Mouse (Mus musculus) lung, postnatal 0 days (tissue): ENCODE measurements around the gene Ly6g6d. TPM values are rescaled to one million over a fixed set of nuclear protein-coding genes. Genes with fewer than 3 reads are reported as not detected.

Experiments used
- ATAC-seq: fragments of 200-750 bp; cut with Nextera tagmentation; 2 replicates; pipeline ENCODE4 v1.8.0; 2017; ENCODE audit warnings: moderate library complexity
- DNase-seq: peaks from one replicate; pipeline ENCODE4 v3.0.0-alpha.2; 2016; ENCODE audit warnings: low spot score
- H3K27ac ChIP-seq: fragments of 300-500 bp; sonication (generic); 2 replicates; pipeline ENCODE4 v1.5.1; 2014; ENCODE audit warnings: antibody characterized with exemption, mild to moderate bottlenecking, low read length, mixed read lengths
- H3K27me3 ChIP-seq: fragments of 300-500 bp; sonication (generic); replicated peaks from 2 replicates; pipeline ENCODE4 v1.6.1; 2014; ENCODE audit warnings: low read length, mixed read lengths; ENCODE audit not compliant: insufficient read depth
- H3K36me3 ChIP-seq: fragments of 300-500 bp; sonication (generic); 2 replicates; pipeline ENCODE4 v1.6.1; 2014; ENCODE audit warnings: low read length, mixed read lengths; ENCODE audit not compliant: insufficient read depth
- H3K4me1 ChIP-seq: fragments of 300-500 bp; sonication (generic); 2 replicates; pipeline ENCODE4 v1.6.1; 2014; ENCODE audit warnings: antibody characterized with exemption, low read depth, low read length, mixed read lengths; ENCODE audit not compliant: insufficient read depth
- H3K4me2 ChIP-seq: fragments of 300-500 bp; sonication (generic); replicated peaks from 2 replicates; pipeline ENCODE4 v1.6.1; 2014; ENCODE audit warnings: low read depth, mild to moderate bottlenecking, low read length, moderate library complexity, mixed read lengths
- H3K4me3 ChIP-seq: fragments of 300-500 bp; sonication (generic); 2 replicates; pipeline ENCODE4 v1.5.1; 2014; ENCODE audit warnings: low read depth, low read length
- H3K9ac ChIP-seq: fragments of 300-500 bp; sonication (generic); replicated peaks from 2 replicates; pipeline ENCODE4 v1.6.1; 2014; ENCODE audit warnings: low read depth, mild to moderate bottlenecking
- H3K9me3 ChIP-seq: fragments of 300-500 bp; sonication (generic); 2 replicates; pipeline ENCODE4 v1.6.1; 2016; ENCODE audit warnings: low read length, mixed read lengths
- CTCF ChIP-seq: IDR thresholded peaks from 2 replicates; pipeline ENCODE4 v1.5.1; 2016; ENCODE audit warnings: antibody characterized with exemption, mild to moderate bottlenecking
- EP300 ChIP-seq: IDR thresholded peaks from 2 replicates; pipeline ENCODE4 v1.6.1; 2016; ENCODE audit warnings: antibody characterized with exemption, mild to moderate bottlenecking, control low read depth
- WGBS: fragments of 180-500 bp; shearing (Covaris S2); extraction: QIAGEN DNeasy Blood & Tissue Kit; methylation state at CpG from one replicate; pipeline ENCODE4 v1.1.7; 2014; 5-methylcytosine and 5-hydroxymethylcytosine counted together
- polyA plus RNA-seq: library from polyadenylated mRNA; unstranded; fragments of >200 nt; fragmentation: Nextera tagmentation; extraction: Ambion mirVana; gene quantifications from 2 replicates; pipeline ENCODE4 v1.2.1, GENCODE M21; 2015

Ly6g6d gene
- polyA plus RNA-seq, 1 experiment from 2014 or later = 14.7 TPM

GRCm38 (mm10) chr17:35052271-35052798 is 25.5 kb downstream of the Ly6g6d start:
- 59% methylated on average over 12 of the region's 12 CpGs for WGBS
- H3K27me3 ChIP-seq = no peaks in the 10 kb centered on the region
- peak overlapping the region; percentile 71 for H3K27ac ChIP-seq
- H3K36me3 ChIP-seq = peaks cover 35% of the 10 kb centered on the region; the same call in 1 of the 2 replicates
- no peak for TF ChIP-seq EP300
- TF ChIP-seq CTCF = no peak
- peaks cover 10% of the 10 kb centered on the region; the same call in 1 of the 2 replicates for H3K4me1 ChIP-seq
- no peaks in the 10 kb centered on the region for H3K9me3 ChIP-seq
- ATAC-seq = no peak
- H3K4me3 ChIP-seq = 0 out of 2 replicates have a peak overlapping the region, but pooled peaks have one; percentile 14
- H3K4me2 ChIP-seq = peak overlapping the region; percentile 83
- no peak for DNase-seq
- peak overlapping the region; percentile 21; the same call in 1 of the 2 replicates for H3K9ac ChIP-seq

GRCm38 (mm10) chr17:35051156-35052086 is 26.4 kb downstream of the Ly6g6d start:
- WGBS = 2% methylated on average over 18 of the region's 21 CpGs
- H3K4me3 ChIP-seq = peak overlapping the region; percentile 65
- peak overlapping the region; percentile 81 for H3K9ac ChIP-seq
- DNase-seq (peak; percentile 96), ATAC-seq (peak; percentile 83)
- H3K27me3 ChIP-seq = no peaks in the 10 kb centered on the region
- H3K9me3 ChIP-seq = no peaks in the 10 kb centered on the region
- peak overlapping the region; percentile 83 for H3K4me2 ChIP-seq
- no peak; the same call in 1 of the 2 replicates for TF ChIP-seq CTCF
- TF ChIP-seq EP300 = peak; percentile 81
- peaks cover 33% of the 10 kb centered on the region; the same call in 1 of the 2 replicates for H3K36me3 ChIP-seq
- H3K4me1 ChIP-seq = peaks cover 12% of the 10 kb centered on the region; the same call in 1 of the 2 replicates
- peak overlapping the region; percentile 96 for H3K27ac ChIP-seq

GRCm38 (mm10) chr17:35050126-35050750 is 27.6 kb downstream of the Ly6g6d start:
- under 1% methylated on average over 25 of the region's 27 CpGs for WGBS
- Histone ChIP-seq H3K9me3 (no peaks in the 10 kb centered on the region), H3K9ac (peak overlapping the region; percentile 90), H3K4me2 (peak overlapping the region; percentile 83), H3K4me1 (peaks cover 13% of the 10 kb centered on the region; the same call in 1 of the 2 replicates), H3K4me3 (peak overlapping the region; percentile 65), H3K27me3 (no peaks in the 10 kb centered on the region), H3K36me3 (peaks cover 24% of the 10 kb centered on the region; the same call in 1 of the 2 replicates), H3K27ac (peak overlapping the region; percentile 96)
- DNase-seq (peak; percentile 88), ATAC-seq (peak; percentile 21)
- TF ChIP-seq EP300 = no peak
- TF ChIP-seq CTCF = no peak

- no peaks in the 10 kb centered on the region for H3K27me3 ChIP-seq
- TF ChIP-seq CTCF (peak; percentile 52), EP300 (no peak)
- H3K4me2 ChIP-seq = peak within 1 kb of the TSS; percentile 83
- H3K27ac ChIP-seq = peak within 1 kb of the TSS; percentile 96
- H3K4me3 ChIP-seq = peak within 1 kb of the TSS; percentile 65
- DNase-seq (peak; percentile 91), ATAC-seq (peak; percentile 8)
- peak within 1 kb of the TSS; percentile 90 for H3K9ac ChIP-seq
- H3K9me3 ChIP-seq = no peaks in the 10 kb centered on the region
- peaks cover 20% of the 10 kb centered on the region; the same call in 1 of the 2 replicates for H3K36me3 ChIP-seq
- peaks cover 20% of the 10 kb centered on the region; the same call in 1 of the 2 replicates for H3K4me1 ChIP-seq
- WGBS = 2% methylated on average over 11 of the region's 11 CpGs
These were observed 28.3 kb downstream of the Ly6g6d start, which contains the start of gene Clic1 for GRCm38 (mm10) chr17:35049561-35050016. TSS of gene Clic1 (plus strand) at chr17:35049966.

DNA sequence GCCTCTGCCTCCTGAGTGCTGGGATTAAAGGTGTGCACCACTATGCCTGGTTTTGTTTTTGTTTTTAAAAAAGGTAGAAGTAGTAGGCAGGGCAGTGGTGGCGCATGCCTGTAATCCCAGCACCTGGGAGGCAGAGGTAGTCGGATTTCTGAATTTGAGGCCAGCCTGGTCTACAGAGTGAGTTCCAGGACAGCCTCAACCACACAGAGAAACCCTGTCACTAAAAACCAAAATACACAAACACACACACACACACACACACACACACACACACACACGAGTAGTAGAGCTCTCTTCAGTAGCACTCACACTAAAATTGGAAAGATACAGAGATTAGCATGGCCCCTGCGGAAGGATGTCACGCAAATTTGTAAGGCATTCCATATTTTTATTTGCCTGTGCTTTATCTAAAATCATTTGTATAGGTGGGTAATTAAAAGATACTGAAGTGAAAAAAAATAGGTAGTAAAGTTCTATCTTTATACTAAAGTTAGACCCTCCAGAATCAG is 28.9 kb downstream of the Ly6g6d start:
- H3K36me3 ChIP-seq = peaks cover 14% of the 10 kb centered on the region; the same call in 1 of the 2 replicates
- ATAC-seq (no peak), DNase-seq (no peak)
- H3K27me3 ChIP-seq = no peaks in the 10 kb centered on the region
- peak overlapping the region; percentile 83 for H3K4me2 ChIP-seq
- H3K9me3 ChIP-seq = no peaks in the 10 kb centered on the region
- H3K9ac ChIP-seq = no peak overlapping the region
- TF ChIP-seq EP300 (no peak), CTCF (no peak)
- peaks cover 20% of the 10 kb centered on the region; the same call in 1 of the 2 replicates for H3K4me1 ChIP-seq
- peak overlapping the region; percentile 96; the same call in 1 of the 2 replicates for H3K27ac ChIP-seq
- no peak overlapping the region for H3K4me3 ChIP-seq
- WGBS = 73% methylated on average over 5 of the region's 5 CpGs
